Mouse (Mus musculus): ENCODE measurements around the gene Traf2. TPM values are rescaled to one million over a fixed set of nuclear protein-coding genes. Genes with fewer than 3 reads are reported as not detected.

The Traf2 gene
- polyA plus RNA-seq, 1 experiment from 2014 or later = 26.7 TPM

DNA sequence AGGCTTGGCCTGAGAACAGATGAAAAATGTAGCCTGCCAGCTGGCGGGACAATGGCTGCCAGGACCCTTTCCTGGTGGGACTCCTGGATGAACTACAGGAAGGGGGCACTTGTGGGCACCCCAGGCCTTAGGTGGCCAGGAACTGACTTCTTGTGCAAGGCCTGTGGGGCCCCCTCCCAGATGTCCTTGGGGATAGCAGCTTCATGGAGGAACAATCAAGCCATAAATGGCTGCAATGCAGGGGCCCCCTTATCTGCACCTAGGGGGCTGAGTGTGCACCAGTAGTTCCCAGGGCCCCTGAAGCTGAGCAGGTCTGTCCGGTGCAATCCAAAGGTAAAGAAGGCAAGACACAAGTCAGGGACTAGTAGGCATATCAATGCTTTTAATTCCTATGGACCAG is 26.3 kb upstream of the Traf2 start:
- peaks cover 39% of the 10 kb centered on the region for H3K4me1 ChIP-seq (replicated peaks)
- peak overlapping the region; percentile 95 for H3K27ac ChIP-seq
- ATAC-seq = peak; percentile 35
- 57% methylated on average over 2 of the region's 2 CpGs for WGBS
- H3K27me3 ChIP-seq (replicated peaks) = peaks cover 20% of the 10 kb centered on the region
- peaks cover 4% of the 10 kb centered on the region; the same call in 1 of the 2 replicates for H3K36me3 ChIP-seq
- peak overlapping the region; percentile 61; the same call in 1 of the 2 replicates for H3K9ac ChIP-seq
- peak overlapping the region; percentile 54 for H3K4me3 ChIP-seq (replicated peaks)
- H3K9me3 ChIP-seq = no peaks in the 10 kb centered on the region
- peak overlapping the region; percentile 87 for H3K4me2 ChIP-seq (replicated peaks)

- peak; percentile 40 for ATAC-seq
- Histone ChIP-seq H3K27me3 (replicated peaks) (peaks cover 2% of the 10 kb centered on the region; the same call in 1 of the 2 replicates), H3K27ac (peak overlapping the region; percentile 77), H3K9me3 (no peaks in the 10 kb centered on the region), H3K4me1 (replicated peaks) (peaks cover 22% of the 10 kb centered on the region), H3K4me2 (replicated peaks) (peak overlapping the region; percentile 54), H3K4me3 (replicated peaks) (peak overlapping the region; percentile 35), H3K9ac (peak overlapping the region; percentile 43; the same call in 1 of the 2 replicates), H3K36me3 (peaks cover 7% of the 10 kb centered on the region; the same call in 1 of the 2 replicates)
- 58% methylated on average over 4 of the region's 4 CpGs for WGBS
Observed at GRCm38 (mm10) chr2:25571221-25571620, 24.5 kb upstream of the Traf2 start.

DNA sequence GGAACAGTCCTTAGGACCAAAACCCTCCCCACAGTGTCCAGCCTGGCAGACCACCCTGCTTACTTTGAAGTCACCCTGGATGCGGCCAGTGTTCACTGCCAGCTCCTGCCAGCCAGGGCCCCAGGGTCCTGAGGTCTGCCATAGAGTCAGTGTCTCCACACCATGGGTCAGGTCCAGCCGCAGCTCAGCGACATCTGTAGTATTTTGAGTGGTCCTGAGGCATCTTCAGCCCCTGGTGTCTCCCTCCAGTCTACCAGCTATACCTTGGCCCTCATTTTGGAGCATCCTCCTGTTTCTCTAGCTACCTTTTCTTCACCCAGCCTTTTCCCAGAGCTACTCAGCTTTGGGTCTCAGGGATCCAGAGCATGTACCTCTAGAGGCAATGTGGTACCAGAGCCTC is 22.6 kb upstream of the Traf2 start:
- peak overlapping the region; percentile 56; the same call in 1 of the 2 replicates for H3K27ac ChIP-seq
- no peaks in the 10 kb centered on the region for H3K9me3 ChIP-seq
- WGBS = 83% methylated on average over 3 of the region's 3 CpGs
- H3K9ac ChIP-seq = peak overlapping the region; percentile 43
- ATAC-seq = no peak
- H3K4me3 ChIP-seq (replicated peaks) = peak overlapping the region; percentile 35
- peaks cover 23% of the 10 kb centered on the region for H3K36me3 ChIP-seq
- H3K4me1 ChIP-seq (replicated peaks) = peaks cover 13% of the 10 kb centered on the region
- H3K27me3 ChIP-seq (replicated peaks) = no peaks in the 10 kb centered on the region
- H3K4me2 ChIP-seq (replicated peaks) = peak overlapping the region; percentile 54

GRCm38 (mm10) chr2:25568473-25569019 is 21.8 kb upstream of the Traf2 start:
- Histone ChIP-seq H3K4me1 (replicated peaks) (peaks cover 7% of the 10 kb centered on the region), H3K9me3 (no peaks in the 10 kb centered on the region), H3K4me2 (replicated peaks) (peak overlapping the region; percentile 54), H3K9ac (peak overlapping the region; percentile 41; the same call in 1 of the 2 replicates), H3K27ac (peak overlapping the region; percentile 44; the same call in 1 of the 2 replicates), H3K4me3 (replicated peaks) (peak overlapping the region; percentile 35), H3K27me3 (replicated peaks) (no peaks in the 10 kb centered on the region), H3K36me3 (peaks cover 31% of the 10 kb centered on the region)
- 80% methylated on average over 6 of the region's 6 CpGs for WGBS
- no peak for ATAC-seq

- WGBS = 75% methylated on average over 6 of the region's 6 CpGs
- Histone ChIP-seq H3K36me3 (peaks cover 43% of the 10 kb centered on the region), H3K4me3 (replicated peaks) (no peak overlapping the region), H3K4me1 (replicated peaks) (no peaks in the 10 kb centered on the region), H3K27ac (no peak overlapping the region), H3K9me3 (no peaks in the 10 kb centered on the region), H3K9ac (no peak overlapping the region), H3K4me2 (replicated peaks) (peak overlapping the region; percentile 54), H3K27me3 (replicated peaks) (no peaks in the 10 kb centered on the region)
- no peak for ATAC-seq
Observed at GRCm38 (mm10) chr2:25566558-25566957, 19.8 kb upstream of the Traf2 start.

GRCm38 (mm10) chr2:25565741-25566140 is 19.0 kb upstream of the Traf2 start:
- Histone ChIP-seq H3K9ac (no peak overlapping the region; the same call in 1 of the 2 replicates), H3K4me3 (replicated peaks) (0 out of 2 replicates have a peak overlapping the region, but pooled peaks have one; percentile 4), H3K4me2 (replicated peaks) (peak overlapping the region; percentile 35), H3K36me3 (peaks cover 51% of the 10 kb centered on the region), H3K27ac (peak overlapping the region; percentile 19; the same call in 1 of the 2 replicates), H3K9me3 (no peaks in the 10 kb centered on the region), H3K4me1 (replicated peaks) (no peaks in the 10 kb centered on the region), H3K27me3 (replicated peaks) (no peaks in the 10 kb centered on the region)
- 90% methylated on average over 8 of the region's 8 CpGs for WGBS
- ATAC-seq = no peak

GRCm38 (mm10) chr2:25561946-25562345 is 15.2 kb upstream of the Traf2 start:
- whole genome bisulfite sequencing = 73% methylated on average over 9 of the region's 9 CpGs
- Histone ChIP-seq H3K4me3 (replicated peaks) (no peak overlapping the region), H3K36me3 (peaks cover 51% of the 10 kb centered on the region), H3K4me2 (replicated peaks) (no peak overlapping the region), H3K9ac (no peak overlapping the region), H3K27ac (0 out of 2 replicates have a peak overlapping the region, but pooled peaks have one; percentile 22), H3K4me1 (replicated peaks) (peaks cover 14% of the 10 kb centered on the region), H3K9me3 (no peaks in the 10 kb centered on the region), H3K27me3 (replicated peaks) (no peaks in the 10 kb centered on the region)
- no peak for ATAC-seq

DNA sequence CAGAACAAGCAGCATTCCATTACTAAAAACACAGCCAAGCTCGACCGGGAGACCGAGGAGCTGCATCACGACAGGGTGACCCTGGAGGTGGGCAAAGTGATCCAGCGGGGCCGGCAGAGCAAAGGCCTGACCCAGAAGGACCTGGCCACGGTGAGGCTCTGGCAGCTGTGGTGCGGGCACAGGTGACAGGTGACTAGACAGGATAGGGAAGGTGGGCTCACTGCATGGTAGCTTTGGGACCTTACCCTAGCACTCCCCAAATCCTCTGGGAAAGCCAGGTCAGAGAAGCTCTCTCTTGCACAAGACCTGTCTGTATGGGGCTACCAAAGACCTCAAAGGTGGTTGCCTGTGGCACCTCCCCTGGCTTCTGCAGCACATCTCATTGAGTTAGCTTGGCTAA is 13.8 kb upstream of the Traf2 start:
- H3K27me3 ChIP-seq (replicated peaks) = no peaks in the 10 kb centered on the region
- H3K36me3 ChIP-seq = peaks cover 42% of the 10 kb centered on the region
- no peak overlapping the region for H3K4me2 ChIP-seq (replicated peaks)
- peaks cover 17% of the 10 kb centered on the region for H3K4me1 ChIP-seq (replicated peaks)
- H3K4me3 ChIP-seq (replicated peaks) = no peak overlapping the region
- H3K9ac ChIP-seq = no peak overlapping the region
- no peaks in the 10 kb centered on the region for H3K9me3 ChIP-seq
- peak; percentile 5 for ATAC-seq
- H3K27ac ChIP-seq = no peak overlapping the region
- 85% methylated on average over 8 of the region's 8 CpGs for WGBS

- 57% methylated on average over 6 of the region's 6 CpGs for WGBS
- Histone ChIP-seq H3K4me2 (replicated peaks) (peak overlapping the region; percentile 91), H3K4me3 (replicated peaks) (peak overlapping the region; percentile 98), H3K9ac (peak overlapping the region; percentile 84), H3K4me1 (replicated peaks) (peaks cover 17% of the 10 kb centered on the region), H3K9me3 (no peaks in the 10 kb centered on the region), H3K36me3 (peaks cover 26% of the 10 kb centered on the region), H3K27me3 (replicated peaks) (no peaks in the 10 kb centered on the region), H3K27ac (0 out of 2 replicates have a peak overlapping the region, but pooled peaks have one; percentile 83)
- no peak for ATAC-seq
Observed at GRCm38 (mm10) chr2:25558774-25559173, 12.0 kb upstream of the Traf2 start.

DNA sequence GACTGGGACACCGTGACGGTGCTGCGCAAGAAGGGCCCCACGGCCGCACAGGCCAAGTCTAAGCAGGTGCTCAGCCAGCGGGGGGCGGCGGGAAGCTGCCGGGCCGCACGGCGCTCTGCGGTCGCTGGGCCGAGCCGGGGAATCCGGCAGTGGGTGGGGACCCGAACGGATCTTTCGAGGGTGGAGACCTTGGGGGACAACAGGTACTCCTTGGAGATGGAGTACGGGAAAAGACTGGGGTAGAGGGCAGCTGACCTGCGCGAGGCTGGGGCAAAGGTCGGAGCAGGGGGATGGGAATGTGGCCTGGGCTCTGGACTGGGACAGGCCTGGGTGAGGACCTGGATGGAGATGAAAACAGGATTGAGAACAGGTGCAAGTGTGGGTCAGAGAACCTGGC is 11.2 kb upstream of the Traf2 start:
- no peaks in the 10 kb centered on the region for H3K27me3 ChIP-seq (replicated peaks)
- under 1% methylated on average over 24 of the region's 24 CpGs for WGBS
- no peaks in the 10 kb centered on the region for H3K9me3 ChIP-seq
- H3K4me3 ChIP-seq (replicated peaks) = peak overlapping the region; percentile 98
- peaks cover 22% of the 10 kb centered on the region for H3K36me3 ChIP-seq
- peak overlapping the region; percentile 91 for H3K4me2 ChIP-seq (replicated peaks)
- ATAC-seq = no peak; the same call in 1 of the 2 replicates
- H3K9ac ChIP-seq = peak overlapping the region; percentile 84
- H3K4me1 ChIP-seq (replicated peaks) = peaks cover 17% of the 10 kb centered on the region
- H3K27ac ChIP-seq = peak overlapping the region; percentile 83

GRCm38 (mm10) chr2:25557221-25557963 is 10.7 kb upstream of the Traf2 start, which contains the start of gene Edf1:
Gene Edf1, plus strand, starts transcription at chr2:25557847.
- Histone ChIP-seq H3K4me1 (replicated peaks) (peaks cover 17% of the 10 kb centered on the region), H3K4me3 (replicated peaks) (peak within 1 kb of the TSS; percentile 98), H3K36me3 (peaks cover 21% of the 10 kb centered on the region), H3K9ac (peak within 1 kb of the TSS; percentile 84), H3K4me2 (replicated peaks) (peak within 1 kb of the TSS; percentile 91), H3K27me3 (replicated peaks) (no peaks in the 10 kb centered on the region), H3K9me3 (no peaks in the 10 kb centered on the region), H3K27ac (peak within 1 kb of the TSS; percentile 83)
- under 1% methylated on average over 61 of the region's 61 CpGs for WGBS
- peak; percentile 95 for ATAC-seq

DNA sequence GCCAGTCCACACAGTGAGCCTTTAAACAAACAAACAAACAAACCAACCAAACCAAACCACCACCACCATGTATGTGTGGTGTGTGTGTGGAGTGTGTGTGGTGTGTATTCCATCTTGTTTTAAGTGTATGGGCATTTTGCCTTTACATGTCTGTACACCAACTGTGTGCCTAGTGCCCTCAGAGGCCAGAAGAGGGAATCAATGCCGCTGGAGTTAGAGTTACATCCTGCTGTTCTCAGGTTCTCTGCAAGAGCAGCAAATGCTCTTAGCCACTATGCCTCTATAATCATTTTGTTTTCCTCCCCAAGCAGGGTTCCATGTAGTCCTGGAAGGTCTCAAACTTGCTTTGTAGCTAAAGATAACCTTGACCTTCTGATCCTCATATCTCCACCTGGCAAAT is 9.6 kb upstream of the Traf2 start:
- H3K4me2 ChIP-seq (replicated peaks) = peak overlapping the region; percentile 91; the same call in 1 of the 2 replicates
- H3K36me3 ChIP-seq = peaks cover 10% of the 10 kb centered on the region
- no peak overlapping the region for H3K27ac ChIP-seq
- H3K9me3 ChIP-seq = no peaks in the 10 kb centered on the region
- peaks cover 17% of the 10 kb centered on the region for H3K4me1 ChIP-seq (replicated peaks)
- no peaks in the 10 kb centered on the region for H3K27me3 ChIP-seq (replicated peaks)
- 70% methylated on average over 1 of the region's 1 CpGs for WGBS
- H3K4me3 ChIP-seq (replicated peaks) = no peak overlapping the region
- no peak for ATAC-seq
- no peak overlapping the region for H3K9ac ChIP-seq

Measured in intestine, embryonic 15.5 days (tissue).